Mouse (Mus musculus) CH12.LX (cell line): Measurements from ENCODE around the gene Patj.

Experiments used
- CHD2 ChIP-seq: IDR thresholded peaks from 2 replicates; pipeline ENCODE4 v1.6.1; 2011; ENCODE audit warnings: low read length, improper control_type of control experiment
- CTCF ChIP-seq, 2 experiments: IDR thresholded peaks in 1 of 2; conservative IDR thresholded peaks in 1 of 2; 2 replicates each; pipeline ENCODE4 v1.5.1; 2011 to 2012; ENCODE audit warnings: low read depth in 2 of 2, low read length in 2 of 2, improper control_type of control experiment in 1 of 2, inconsistent platforms in 1 of 2, mild to moderate bottlenecking in 1 of 2, moderate library complexity in 1 of 2
- MAZ ChIP-seq: IDR thresholded peaks from 2 replicates; pipeline ENCODE4 v1.6.1; 2012; ENCODE audit warnings: low read depth, mild to moderate bottlenecking, inconsistent platforms, low read length, improper control_type of control experiment, moderate library complexity

DNA sequence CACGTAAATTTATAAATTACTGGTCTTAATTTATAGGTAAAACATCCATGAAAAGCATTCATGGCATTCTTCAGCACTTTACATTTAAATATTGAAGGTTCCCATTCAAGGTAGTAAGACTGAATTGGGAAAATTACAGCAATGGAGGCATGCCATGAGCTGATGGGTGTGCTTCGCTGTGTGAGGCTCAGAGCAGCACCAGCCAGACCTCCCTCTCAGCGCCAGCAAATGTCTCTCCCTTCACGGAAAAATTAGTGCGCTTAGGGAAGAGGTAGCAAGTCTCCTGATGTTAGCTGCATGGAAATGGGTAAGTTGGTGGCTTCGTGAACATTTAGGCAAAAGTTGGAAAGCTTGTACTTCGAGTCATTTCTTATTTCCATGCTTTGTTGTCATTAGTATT, 153.9 kb downstream of the Patj start:
- TF ChIP-seq CTCF (conservative IDR thresholded peaks at IDR 0.05 in 1 of 2, IDR thresholded peaks at IDR 0.05 in 1 of 2; ENCODE audit: low read depth in 2 of 2, low read length in 2 of 2) (no peak), CHD2 (no peak), MAZ (no peak)
